Mouse (Mus musculus): ENCODE data around the gene Golga4. TPM values are rescaled to one million over a fixed set of nuclear protein-coding genes. Genes with fewer than 3 reads are reported as not detected.

Gene Golga4
- polyA plus RNA-seq, 1 experiment from 2014 or later, result 46.2 TPM

DNA sequence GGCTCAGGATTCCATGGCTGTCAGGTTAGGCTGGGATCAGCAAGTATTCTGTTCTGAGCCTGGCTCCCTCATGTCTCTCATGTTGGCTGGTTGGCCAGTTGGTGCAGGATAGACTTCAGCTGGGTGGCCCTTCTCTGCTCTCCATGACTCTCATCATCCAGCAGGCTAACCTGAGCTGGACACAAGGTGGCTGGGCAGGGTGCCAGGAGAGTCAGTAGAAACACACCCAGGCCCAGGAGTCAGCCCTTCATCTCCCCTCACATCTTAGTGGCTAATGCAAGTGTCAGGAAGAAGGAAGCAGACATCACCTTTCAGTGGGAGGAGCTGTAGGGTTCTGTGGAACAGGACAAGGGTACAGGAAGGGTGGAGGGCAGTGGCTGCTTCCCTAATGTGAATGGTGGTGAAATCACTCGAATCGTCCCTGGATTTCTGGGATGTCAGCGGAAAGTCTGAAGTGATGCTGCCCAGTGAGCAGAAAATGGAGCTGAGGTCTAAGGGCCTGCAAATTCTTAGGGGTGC is 112.7 kb downstream of the Golga4 start:
- no peak overlapping the region for H3K9ac ChIP-seq
- H3K4me2 ChIP-seq, result no peak overlapping the region
- 96% methylated on average over 3 of the region's 3 CpGs for WGBS
- no peak overlapping the region for H3K27ac ChIP-seq (replicated peaks)
- H3K9me3 ChIP-seq, result no peaks in the 10 kb centered on the region
- ATAC-seq (ENCODE audit: low FRiP score, low read depth), result no peak
- H3K4me3 ChIP-seq, result no peak overlapping the region
- H3K27me3 ChIP-seq, result no peaks in the 10 kb centered on the region
- H3K36me3 ChIP-seq, result no peaks in the 10 kb centered on the region
- H3K4me1 ChIP-seq (replicated peaks), result no peaks in the 10 kb centered on the region

DNA sequence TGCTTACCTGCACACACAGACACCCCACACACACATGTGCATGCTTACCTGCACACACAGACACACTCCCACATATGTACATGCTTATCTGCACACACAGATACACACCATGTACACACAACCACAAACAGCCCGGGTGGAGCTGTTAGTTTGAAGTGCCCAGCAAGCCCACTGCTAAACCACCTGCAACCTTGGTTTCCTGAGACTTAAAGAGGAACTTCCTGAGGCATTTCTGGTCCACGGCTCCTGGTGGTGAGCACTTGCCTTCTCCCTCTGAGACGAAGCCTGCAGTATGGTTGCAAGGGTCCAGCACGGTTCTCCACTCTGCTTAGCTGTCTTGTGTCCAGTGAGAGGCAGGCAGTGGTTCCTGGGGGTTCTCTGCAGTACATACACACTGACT is 114.7 kb downstream of the Golga4 start:
- no peak overlapping the region for H3K27ac ChIP-seq (replicated peaks)
- H3K9ac ChIP-seq, result no peak overlapping the region
- H3K36me3 ChIP-seq, result no peaks in the 10 kb centered on the region
- no peak overlapping the region for H3K4me3 ChIP-seq
- ATAC-seq (ENCODE audit: low FRiP score, low read depth), result no peak
- H3K4me1 ChIP-seq (replicated peaks), result no peaks in the 10 kb centered on the region
- WGBS, result 68% methylated on average over 4 of the region's 4 CpGs
- no peak overlapping the region for H3K4me2 ChIP-seq
- H3K9me3 ChIP-seq, result no peaks in the 10 kb centered on the region
- H3K27me3 ChIP-seq, result no peaks in the 10 kb centered on the region

DNA sequence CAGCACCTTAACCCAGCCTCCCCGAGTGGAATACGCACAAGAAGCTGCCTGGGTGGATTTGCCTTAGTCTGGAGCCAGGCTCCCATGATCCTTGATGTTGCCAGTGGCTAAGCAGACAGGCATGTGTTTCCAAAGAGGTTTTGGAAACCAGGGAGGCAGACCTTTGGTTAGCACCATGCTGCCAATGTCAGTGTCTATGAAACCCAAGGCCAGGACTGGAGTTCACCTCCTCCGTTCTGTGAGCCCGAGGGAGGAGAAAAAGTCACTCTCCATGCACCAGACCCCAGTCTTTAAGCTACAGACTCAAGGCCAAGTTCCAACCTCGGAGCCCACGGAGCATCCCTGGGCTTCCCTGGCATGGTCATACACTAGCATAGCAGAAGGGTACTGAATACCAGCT is 115.6 kb downstream of the Golga4 start:
- Histone ChIP-seq H3K4me3 (no peak overlapping the region), H3K27ac (replicated peaks) (no peak overlapping the region), H3K9me3 (no peaks in the 10 kb centered on the region), H3K4me1 (replicated peaks) (no peaks in the 10 kb centered on the region), H3K4me2 (no peak overlapping the region), H3K9ac (no peak overlapping the region), H3K27me3 (no peaks in the 10 kb centered on the region), H3K36me3 (no peaks in the 10 kb centered on the region)
- ATAC-seq (ENCODE audit: low FRiP score, low read depth), result no peak
- 93% methylated on average over 6 of the region's 6 CpGs for WGBS

DNA sequence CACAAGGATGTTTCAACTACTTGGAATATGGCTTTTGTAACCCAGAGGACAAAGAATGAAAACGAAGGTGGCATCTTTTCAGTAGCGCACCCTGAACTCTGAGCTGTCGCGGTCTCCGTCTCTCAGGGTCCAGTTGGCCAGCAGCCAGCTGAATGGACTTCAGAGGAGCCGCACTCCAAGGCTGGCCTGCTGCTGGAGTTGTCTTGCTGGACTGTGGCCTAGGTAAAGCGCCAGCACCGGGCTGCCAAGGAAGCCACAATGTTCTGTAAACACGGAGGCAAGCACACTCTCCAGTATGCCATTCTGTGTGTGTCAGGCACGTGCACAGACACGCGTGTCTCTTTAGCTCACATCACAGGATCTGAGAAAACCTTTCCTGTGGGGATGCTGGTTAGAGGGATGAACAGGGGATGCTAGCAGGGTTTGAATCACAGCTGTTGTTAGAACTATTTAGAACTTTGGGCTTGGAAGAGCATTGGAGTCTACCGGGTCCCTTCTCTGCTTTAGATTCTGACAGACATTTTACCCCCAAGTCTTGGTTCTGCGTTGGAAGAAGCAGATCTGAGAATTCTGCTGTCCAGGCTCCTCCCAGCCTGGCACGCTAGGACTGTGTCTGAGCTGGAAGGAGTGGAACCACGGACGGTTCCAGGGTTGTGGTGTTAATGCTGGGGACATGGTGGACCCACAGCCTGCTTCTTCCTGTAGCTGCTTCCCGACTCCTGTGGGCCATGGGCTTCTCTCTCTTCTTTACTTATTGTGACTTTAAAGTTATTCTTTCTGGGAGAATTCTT is 116.5 kb downstream of the Golga4 start:
- no peak for ATAC-seq (ENCODE audit: low FRiP score, low read depth)
- H3K4me2 ChIP-seq, result no peak overlapping the region
- H3K4me1 ChIP-seq (replicated peaks), result no peaks in the 10 kb centered on the region
- no peak overlapping the region for H3K4me3 ChIP-seq
- no peak overlapping the region for H3K9ac ChIP-seq
- no peaks in the 10 kb centered on the region for H3K27me3 ChIP-seq
- no peaks in the 10 kb centered on the region for H3K9me3 ChIP-seq
- 82% methylated on average over 18 of the region's 18 CpGs for WGBS
- no peak overlapping the region for H3K27ac ChIP-seq (replicated peaks)
- H3K36me3 ChIP-seq, result no peaks in the 10 kb centered on the region

DNA sequence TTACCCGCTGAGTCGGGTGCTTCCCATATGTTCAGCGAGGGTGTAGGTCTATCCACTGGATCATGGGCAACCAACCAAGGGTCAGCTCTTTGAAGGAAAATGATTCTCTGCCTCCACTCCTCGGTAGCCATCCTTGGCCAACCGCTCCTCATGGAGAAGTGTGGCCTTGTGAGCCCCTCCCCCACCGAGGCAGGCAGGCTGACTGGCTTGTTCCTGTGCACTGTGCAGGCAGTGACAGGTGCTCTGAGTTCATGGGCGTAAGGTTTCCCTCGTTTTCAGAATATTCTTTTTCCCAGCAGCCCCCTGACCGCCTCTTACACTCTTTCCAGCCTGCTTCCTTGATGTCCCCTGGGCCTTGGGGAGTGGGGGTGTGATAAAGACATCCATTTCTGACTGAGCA is 117.4 kb downstream of the Golga4 start:
- no peak for ATAC-seq (ENCODE audit: low FRiP score, low read depth)
- no peaks in the 10 kb centered on the region for H3K36me3 ChIP-seq
- no peak overlapping the region for H3K4me3 ChIP-seq
- no peaks in the 10 kb centered on the region for H3K9me3 ChIP-seq
- H3K4me1 ChIP-seq (replicated peaks), result no peaks in the 10 kb centered on the region
- 74% methylated on average over 9 of the region's 9 CpGs for whole genome bisulfite sequencing
- no peaks in the 10 kb centered on the region for H3K27me3 ChIP-seq
- H3K9ac ChIP-seq, result no peak overlapping the region
- no peak overlapping the region for H3K4me2 ChIP-seq
- no peak overlapping the region for H3K27ac ChIP-seq (replicated peaks)

DNA sequence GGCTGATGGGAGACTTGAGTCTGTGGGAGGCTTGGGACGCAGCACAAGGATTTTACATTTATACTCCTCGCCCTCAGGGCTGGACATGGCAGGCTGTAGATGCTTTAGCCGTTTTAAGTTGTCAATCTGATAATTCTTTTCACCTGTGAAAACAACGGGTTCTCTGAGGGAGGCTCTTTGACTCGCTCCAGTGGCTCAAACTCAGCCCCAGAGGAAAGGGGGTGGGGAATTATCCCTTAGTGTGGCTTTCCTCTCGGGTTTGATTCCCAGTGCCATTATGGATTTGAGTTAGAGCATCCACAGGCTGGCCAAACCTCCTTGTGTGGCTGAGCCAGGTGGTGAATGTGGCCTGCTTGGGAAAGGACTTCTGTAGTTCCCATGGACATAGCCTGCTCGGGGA is 118.1 kb downstream of the Golga4 start:
- no peak for ATAC-seq (ENCODE audit: low FRiP score, low read depth)
- Histone ChIP-seq H3K9me3 (no peaks in the 10 kb centered on the region), H3K9ac (no peak overlapping the region), H3K4me2 (no peak overlapping the region), H3K4me1 (replicated peaks) (no peaks in the 10 kb centered on the region), H3K27ac (replicated peaks) (no peak overlapping the region), H3K27me3 (no peaks in the 10 kb centered on the region), H3K36me3 (no peaks in the 10 kb centered on the region), H3K4me3 (no peak overlapping the region)
- 49% methylated on average over 7 of the region's 7 CpGs for WGBS

DNA sequence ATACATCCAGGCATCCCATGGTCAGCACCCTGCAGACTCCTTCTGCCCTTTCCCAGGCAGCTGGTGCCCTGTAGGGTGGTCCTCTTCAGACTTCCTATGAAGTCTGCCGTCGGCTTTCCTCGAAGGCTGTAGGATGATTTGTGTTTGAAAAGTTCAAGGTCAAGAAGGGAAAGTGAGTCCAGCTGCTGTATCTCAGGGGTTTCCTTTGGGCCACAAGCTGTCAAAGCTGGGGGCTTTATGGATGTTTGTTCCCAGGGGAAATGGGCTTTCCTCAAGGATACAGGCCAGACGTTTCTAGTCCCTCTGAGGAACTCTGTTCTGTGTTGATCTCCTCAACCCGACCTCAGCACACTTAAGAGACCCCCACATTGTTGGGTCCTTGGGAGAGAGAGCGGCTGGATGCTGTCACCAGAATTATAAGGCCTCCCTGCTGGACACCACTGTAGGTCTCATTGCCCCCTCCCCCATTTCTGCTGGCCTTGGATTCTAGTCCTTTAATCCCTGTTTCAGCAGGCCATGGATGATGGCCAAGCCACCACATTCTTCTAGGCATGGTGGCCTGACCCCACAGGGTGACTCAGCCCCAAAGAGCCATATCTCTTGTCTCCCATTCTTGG is 123.8 kb downstream of the Golga4 start:
- Histone ChIP-seq H3K27ac (replicated peaks) (no peak overlapping the region), H3K9me3 (no peaks in the 10 kb centered on the region), H3K36me3 (no peaks in the 10 kb centered on the region), H3K27me3 (no peaks in the 10 kb centered on the region), H3K9ac (no peak overlapping the region), H3K4me3 (no peak overlapping the region), H3K4me2 (no peak overlapping the region), H3K4me1 (replicated peaks) (no peaks in the 10 kb centered on the region)
- 56% methylated on average over 6 of the region's 6 CpGs for WGBS
- ATAC-seq (ENCODE audit: low FRiP score, low read depth), result no peak

Other genes with a start within 250 kb of the Golga4 start
- gene Eomes, start 28.1 kb upstream of the Golga4 start, polyA plus RNA-seq (2015; fragmentation: Nextera tagmentation; extraction: Ambion mirVana), result 1.7 and 2.3 TPM in 2 replicates
- 2.8 and 3.1 TPM in 2 replicates for gene Itga9, start 100.4 kb downstream of the Golga4 start, polyA plus RNA-seq (2015; fragmentation: Nextera tagmentation; extraction: Ambion mirVana)

Data from hindbrain, embryonic 15.5 days (tissue).